Mouse (Mus musculus): ENCODE results near the gene Elf1.

DNA sequence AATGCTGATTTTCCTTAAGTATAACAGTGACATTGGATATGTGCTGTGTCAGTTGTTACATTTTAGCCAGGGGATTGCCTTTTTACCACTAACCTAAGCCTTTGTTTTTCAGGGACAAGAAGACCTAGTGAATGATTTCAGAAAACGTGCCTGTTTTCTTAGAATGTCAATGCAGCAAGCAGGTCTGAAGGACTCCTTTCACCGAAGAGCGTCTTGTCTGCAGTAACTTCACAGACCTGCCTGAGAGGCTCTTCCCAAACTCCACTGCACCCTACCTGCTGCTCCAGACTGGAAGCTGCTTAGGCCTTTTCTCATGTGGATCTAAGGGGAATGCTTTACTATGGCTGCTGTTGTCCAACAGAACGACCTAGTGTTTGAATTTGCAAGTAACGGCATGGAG lies 55.0 kb downstream of the Elf1 start:
- TF ChIP-seq CTCF (IDR thresholded peaks at IDR 0.05; ENCODE audit: extremely low read depth, insufficient read depth, insufficient read length, insufficient replicate concordance) = no peak
- TF ChIP-seq POLR2A (IDR thresholded peaks at IDR 0.05; ENCODE audit: low read depth, low read length) = no peak
